Mouse (Mus musculus): Measurements from ENCODE around the gene Olfr646. TPM values are rescaled to one million over a fixed set of nuclear protein-coding genes. Genes with fewer than 3 reads are reported as not detected.

The Olfr646 gene
- not detected in 2 replicates for polyA plus RNA-seq (2015; fragmentation: Nextera tagmentation; extraction: Ambion mirVana)

GRCm38 (mm10) chr7:104104757-104104972, at the start of gene Olfr646:
Gene Olfr646 (plus strand): TSS chr7:104104873.
- Histone ChIP-seq H3K9ac (no peak within 1 kb of the TSS), H3K4me3 (no peak within 1 kb of the TSS), H3K27me3 (no peaks in the 10 kb centered on the region), H3K9me3 (no peaks in the 10 kb centered on the region), H3K36me3 (no peaks in the 10 kb centered on the region), H3K4me1 (replicated peaks) (peaks cover 9% of the 10 kb centered on the region), H3K27ac (replicated peaks) (no peak within 1 kb of the TSS), H3K4me2 (no peak within 1 kb of the TSS)
- ATAC-seq (ENCODE audit: low read depth) = no peak

- ATAC-seq (ENCODE audit: low read depth) = no peak
- Histone ChIP-seq H3K9me3 (no peaks in the 10 kb centered on the region), H3K36me3 (no peaks in the 10 kb centered on the region), H3K4me3 (no peak overlapping the region), H3K4me2 (no peak overlapping the region), H3K4me1 (replicated peaks) (no peaks in the 10 kb centered on the region), H3K9ac (no peak overlapping the region), H3K27me3 (no peaks in the 10 kb centered on the region), H3K27ac (replicated peaks) (no peak overlapping the region)
- WGBS = 95% methylated on average over 1 of the region's 1 CpGs
Observed at GRCm38 (mm10) chr7:104059215-104059614, 45.5 kb upstream of the Olfr646 start.

- H3K4me3 ChIP-seq = no peak within 1 kb of the TSS
- no peaks in the 10 kb centered on the region for H3K27me3 ChIP-seq
- H3K9ac ChIP-seq = no peak within 1 kb of the TSS
- H3K36me3 ChIP-seq = no peaks in the 10 kb centered on the region
- H3K27ac ChIP-seq (replicated peaks) = no peak within 1 kb of the TSS
- no peaks in the 10 kb centered on the region for H3K4me1 ChIP-seq (replicated peaks)
- H3K4me2 ChIP-seq = no peak within 1 kb of the TSS
- no peaks in the 10 kb centered on the region for H3K9me3 ChIP-seq
- WGBS = 52% methylated on average over 2 of the region's 2 CpGs
- ATAC-seq (ENCODE audit: low read depth) = no peak
Observed at GRCm38 (mm10) chr7:104061345-104061744, 43.3 kb upstream of the Olfr646 start, which contains the start of gene 4930516K23Rik. Gene 4930516K23Rik (minus strand): TSS chr7:104061445.

- no peaks in the 10 kb centered on the region for H3K36me3 ChIP-seq
- ATAC-seq (ENCODE audit: low read depth) = no peak
- H3K4me1 ChIP-seq (replicated peaks) = no peaks in the 10 kb centered on the region
- H3K4me2 ChIP-seq = no peak within 1 kb of the TSS
- no peaks in the 10 kb centered on the region for H3K27me3 ChIP-seq
- no peak within 1 kb of the TSS for H3K27ac ChIP-seq (replicated peaks)
- WGBS = 72% methylated on average over 2 of the region's 2 CpGs
- H3K9ac ChIP-seq = no peak within 1 kb of the TSS
- no peaks in the 10 kb centered on the region for H3K9me3 ChIP-seq
- no peak within 1 kb of the TSS for H3K4me3 ChIP-seq
Observed at GRCm38 (mm10) chr7:104071769-104072168, 32.9 kb upstream of the Olfr646 start, which contains the start of gene Olfr644. Gene Olfr644 (minus strand): TSS chr7:104071869.

DNA sequence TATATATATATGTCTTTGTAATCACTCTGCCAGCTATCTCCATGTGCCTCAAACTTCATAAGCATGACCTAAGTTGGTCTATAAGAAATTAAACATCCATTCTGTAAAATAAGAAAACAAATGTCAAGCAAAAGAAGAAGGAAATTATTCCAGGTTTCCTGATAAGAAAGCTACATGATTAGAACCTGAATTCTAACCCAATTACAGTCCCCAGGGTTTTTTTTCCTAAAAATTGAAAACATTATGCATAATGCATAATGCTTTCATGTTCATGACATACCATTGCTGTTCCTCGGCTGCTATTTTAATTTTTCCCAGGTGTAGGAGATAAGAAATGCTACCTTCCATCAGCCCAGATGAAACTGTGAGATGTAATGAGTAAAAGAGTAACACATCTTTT, 19.3 kb upstream of the Olfr646 start, which contains the start of gene Olfr645:
Gene Olfr645 (minus strand): TSS at position 101 of the 400 bp plus-strand sequence.
- Histone ChIP-seq H3K36me3 (no peaks in the 10 kb centered on the region), H3K4me3 (no peak within 1 kb of the TSS), H3K4me2 (no peak within 1 kb of the TSS), H3K4me1 (replicated peaks) (no peaks in the 10 kb centered on the region), H3K27ac (replicated peaks) (no peak within 1 kb of the TSS), H3K9me3 (no peaks in the 10 kb centered on the region), H3K9ac (no peak within 1 kb of the TSS), H3K27me3 (no peaks in the 10 kb centered on the region)
- no peak for ATAC-seq (ENCODE audit: low read depth)
- WGBS = 93% methylated on average over 1 of the region's 1 CpGs

- Histone ChIP-seq H3K4me3 (no peak overlapping the region), H3K4me1 (replicated peaks) (peaks cover 9% of the 10 kb centered on the region), H3K36me3 (no peaks in the 10 kb centered on the region), H3K9ac (no peak overlapping the region), H3K9me3 (no peaks in the 10 kb centered on the region), H3K27me3 (no peaks in the 10 kb centered on the region), H3K27ac (replicated peaks) (no peak overlapping the region), H3K4me2 (no peak overlapping the region)
- no peak for ATAC-seq (ENCODE audit: low read depth)
- WGBS = 19% methylated on average over 4 of the region's 4 CpGs
Observed at GRCm38 (mm10) chr7:104103913-104104756, 538 bp upstream of the Olfr646 start.

- Histone ChIP-seq H3K4me3 (no peak within 1 kb of the TSS), H3K4me2 (no peak within 1 kb of the TSS), H3K27me3 (no peaks in the 10 kb centered on the region), H3K9me3 (no peaks in the 10 kb centered on the region), H3K36me3 (no peaks in the 10 kb centered on the region), H3K9ac (no peak within 1 kb of the TSS), H3K27ac (replicated peaks) (no peak within 1 kb of the TSS), H3K4me1 (replicated peaks) (no peaks in the 10 kb centered on the region)
- ATAC-seq (ENCODE audit: low read depth) = no peak
- WGBS = 96% methylated on average over 5 of the region's 5 CpGs
Observed at GRCm38 (mm10) chr7:104129726-104130125, 25.1 kb downstream of the Olfr646 start, which contains the start of gene Ubqln5. Gene Ubqln5 (minus strand): TSS chr7:104129826.

- Histone ChIP-seq H3K4me1 (replicated peaks) (no peaks in the 10 kb centered on the region), H3K4me3 (no peak within 1 kb of the TSS), H3K9me3 (no peaks in the 10 kb centered on the region), H3K27me3 (no peaks in the 10 kb centered on the region), H3K4me2 (no peak within 1 kb of the TSS), H3K27ac (replicated peaks) (no peak within 1 kb of the TSS), H3K36me3 (no peaks in the 10 kb centered on the region), H3K9ac (no peak within 1 kb of the TSS)
- no peak for ATAC-seq (ENCODE audit: low read depth)
- WGBS = 90% methylated on average over 5 of the region's 5 CpGs
Observed at GRCm38 (mm10) chr7:104137305-104137704, 32.6 kb downstream of the Olfr646 start, which contains the start of gene Olfr643. Gene Olfr643 (minus strand): TSS chr7:104137405.

DNA sequence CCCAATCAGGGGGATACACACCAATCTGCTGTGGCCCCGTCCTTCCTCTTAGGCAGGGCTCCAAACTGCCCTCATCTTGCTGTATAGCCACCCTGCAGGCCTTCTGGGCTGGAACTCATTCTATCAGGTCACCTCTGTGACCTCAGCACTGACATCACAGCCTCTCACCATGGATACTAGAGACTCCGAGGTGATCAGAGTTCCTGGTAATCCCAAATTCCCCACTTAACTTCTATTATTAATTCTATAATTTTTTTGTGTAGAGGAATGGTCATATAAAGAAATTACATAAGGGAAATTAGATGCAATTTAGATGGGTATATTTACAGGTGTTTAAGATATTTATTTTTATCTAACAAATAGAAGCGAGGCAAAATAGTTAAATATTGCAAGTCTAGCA, 38.5 kb downstream of the Olfr646 start, which contains the start of gene Ubqln3:
Gene Ubqln3 (minus strand): TSS at position 101 of the 400 bp plus-strand sequence.
- no peak for ATAC-seq (ENCODE audit: low read depth)

DNA sequence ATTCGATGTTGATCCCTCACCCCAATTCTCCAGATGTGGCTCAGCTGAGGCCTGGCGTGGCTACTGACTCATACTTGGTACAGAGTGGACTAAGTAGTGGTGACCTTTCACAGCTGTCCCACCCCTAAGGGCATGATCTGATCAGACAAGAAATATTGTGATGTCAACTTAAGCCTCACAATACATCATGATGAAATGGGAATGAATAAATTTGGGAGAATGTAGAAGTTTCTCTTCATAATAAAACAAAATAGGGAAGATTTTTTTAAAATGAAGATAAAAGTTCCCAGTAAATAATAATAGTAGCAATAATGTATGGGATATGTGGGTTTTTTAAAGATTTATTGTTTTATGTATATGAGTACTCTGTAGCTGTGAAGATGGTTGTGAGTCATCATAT, 45.8 kb downstream of the Olfr646 start, which contains the start of gene Ubqlnl:
Gene Ubqlnl (minus strand): TSS at position 101 of the 400 bp plus-strand sequence.
- Histone ChIP-seq H3K27me3 (no peaks in the 10 kb centered on the region), H3K4me3 (no peak within 1 kb of the TSS), H3K4me1 (replicated peaks) (no peaks in the 10 kb centered on the region), H3K4me2 (no peak within 1 kb of the TSS), H3K27ac (replicated peaks) (no peak within 1 kb of the TSS), H3K9me3 (no peaks in the 10 kb centered on the region), H3K36me3 (no peaks in the 10 kb centered on the region), H3K9ac (no peak within 1 kb of the TSS)
- ATAC-seq (ENCODE audit: low read depth) = no peak
- 89% methylated on average over 2 of the region's 2 CpGs for WGBS

More for the DNA sequence above, 38.5 kb downstream of the Olfr646 start, which contains the start of gene Ubqln3:
- WGBS = 82% methylated on average over 3 of the region's 3 CpGs
- Histone ChIP-seq H3K4me1 (replicated peaks) (no peaks in the 10 kb centered on the region), H3K36me3 (no peaks in the 10 kb centered on the region), H3K4me3 (no peak within 1 kb of the TSS), H3K9ac (no peak within 1 kb of the TSS), H3K27ac (replicated peaks) (no peak within 1 kb of the TSS), H3K4me2 (no peak within 1 kb of the TSS), H3K9me3 (no peaks in the 10 kb centered on the region), H3K27me3 (no peaks in the 10 kb centered on the region)
